Mouse (Mus musculus): ENCODE measurements at regions not wholly inside any gene's neighbourhood (a gene's known extent, or its start where the extent isn't known, plus 50 kb on each side); places are given as distances from the start of the nearest gene placed in this dataset.

DNA sequence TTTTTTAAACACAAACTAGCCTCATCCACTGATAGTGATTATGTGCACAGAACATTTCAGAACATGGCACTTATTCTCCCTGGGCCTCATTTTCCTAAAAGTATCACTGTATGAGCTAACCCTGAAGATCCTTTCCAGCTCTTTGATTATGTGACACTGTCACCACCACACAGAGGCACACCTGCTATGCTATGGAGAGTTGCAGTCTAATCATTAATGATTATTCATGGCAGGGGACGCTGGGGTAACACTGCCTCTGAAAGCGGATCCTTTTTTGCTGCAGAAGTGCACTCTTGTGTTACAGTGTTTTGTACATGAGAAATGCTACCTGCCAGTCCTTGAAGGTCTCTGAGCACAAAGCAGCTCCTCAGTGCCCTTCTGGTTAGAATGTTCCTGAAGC, 615.3 kb upstream of the Fbxo33 start:
- no peak for DNase-seq (ENCODE audit: low spot score in 2 of 2)

DNA sequence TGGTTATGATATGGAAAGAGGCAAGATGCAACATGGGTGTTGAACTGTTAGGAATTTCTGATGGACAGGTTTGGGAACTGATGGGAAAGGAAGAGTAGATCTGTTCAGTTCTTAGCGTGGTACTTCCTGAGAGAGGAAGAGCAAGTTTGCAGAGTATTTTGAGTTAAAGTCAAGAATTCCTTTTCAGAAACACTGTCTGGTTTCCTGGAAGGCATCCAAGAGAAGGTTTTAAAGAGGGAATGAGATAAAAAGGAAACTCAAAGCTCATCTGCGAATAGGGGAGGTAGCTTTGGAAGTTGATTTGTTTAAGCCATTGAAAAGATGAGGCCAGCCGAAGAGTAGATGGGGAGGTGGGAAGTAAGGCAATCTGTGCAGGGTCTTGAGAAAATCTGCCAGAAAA, 603.4 kb upstream of the Fbxo33 start:
- no peak for DNase-seq (ENCODE audit: low spot score in 2 of 2)

DNA sequence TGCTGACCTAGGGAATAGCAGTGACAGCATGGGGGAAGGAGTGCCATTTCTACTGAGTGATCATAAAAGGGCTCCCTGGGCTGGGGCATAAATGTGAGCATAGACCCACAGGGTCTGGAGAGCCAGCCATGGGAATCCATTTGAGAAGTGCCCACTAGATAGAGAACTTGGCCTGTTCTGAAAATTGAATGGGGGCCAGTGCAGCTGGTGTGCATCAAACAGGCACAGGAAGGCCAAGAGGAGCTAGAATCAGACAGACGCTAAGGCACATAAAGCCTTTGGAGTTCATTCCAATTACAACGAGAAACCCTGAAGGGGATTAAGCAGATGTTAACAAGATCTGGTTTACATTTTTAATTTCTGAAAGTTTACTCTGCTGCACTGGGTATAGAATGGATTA, 602.9 kb upstream of the Fbxo33 start:
- no peak for DNase-seq (ENCODE audit: low spot score in 2 of 2)

GRCm38 (mm10) chr12:59821698-59822097, 602.2 kb upstream of the Fbxo33 start:
- no peak for DNase-seq (ENCODE audit: low spot score in 2 of 2)

- no peak for DNase-seq (ENCODE audit: low spot score in 2 of 2)
These were observed 596.4 kb upstream of the Fbxo33 start for GRCm38 (mm10) chr12:59815965-59816364.

GRCm38 (mm10) chr12:59814356-59814755, 594.8 kb upstream of the Fbxo33 start:
- no peak for DNase-seq (ENCODE audit: low spot score in 2 of 2)

GRCm38 (mm10) chr12:59809224-59809623, 589.7 kb upstream of the Fbxo33 start:
- no peak for DNase-seq (ENCODE audit: low spot score in 2 of 2)

DNA sequence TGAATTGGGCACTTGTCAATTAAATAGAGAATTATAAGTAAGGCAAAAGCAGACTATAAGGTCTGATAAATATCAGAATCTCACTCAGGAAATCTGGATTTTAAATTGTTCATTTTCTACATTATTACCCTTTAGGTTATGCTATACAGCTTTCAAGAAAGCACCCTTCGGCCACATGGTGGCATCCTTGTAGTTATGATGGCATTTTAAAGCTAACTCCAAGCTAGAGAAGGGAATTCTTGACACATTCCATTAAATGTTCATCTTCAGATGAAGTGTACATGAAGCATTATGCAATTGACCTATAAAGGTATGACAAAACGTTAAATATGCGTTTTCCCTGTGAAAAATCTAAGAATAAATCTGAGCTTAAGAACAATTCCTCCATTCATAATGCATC, 578.5 kb upstream of the Fbxo33 start:
- DNase-seq (ENCODE audit: low spot score in 2 of 2), result no peak

- no peak for DNase-seq (ENCODE audit: low spot score in 2 of 2)
These were observed 571.9 kb upstream of the Fbxo33 start for GRCm38 (mm10) chr12:59791473-59791872.

DNA sequence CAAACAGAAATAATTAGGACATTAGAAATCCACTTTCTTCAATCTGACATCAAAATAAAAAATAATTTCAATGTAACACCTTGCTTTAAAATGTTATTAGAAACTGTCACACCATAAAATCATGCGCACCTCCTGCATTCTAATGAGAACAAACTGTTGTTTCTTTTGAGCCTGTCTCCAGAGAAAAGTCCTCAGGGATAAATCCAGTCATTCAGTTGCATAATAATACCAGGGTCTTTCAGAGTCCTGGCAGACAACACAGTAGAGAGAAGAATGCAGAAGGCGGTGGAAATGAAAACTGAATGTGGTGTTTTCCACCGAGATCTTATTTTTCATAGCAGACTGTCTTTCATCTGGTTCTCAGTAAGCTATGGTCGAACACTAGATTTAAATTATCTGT, 567.3 kb upstream of the Fbxo33 start:
- no peak for DNase-seq (ENCODE audit: low spot score in 2 of 2)

DNA sequence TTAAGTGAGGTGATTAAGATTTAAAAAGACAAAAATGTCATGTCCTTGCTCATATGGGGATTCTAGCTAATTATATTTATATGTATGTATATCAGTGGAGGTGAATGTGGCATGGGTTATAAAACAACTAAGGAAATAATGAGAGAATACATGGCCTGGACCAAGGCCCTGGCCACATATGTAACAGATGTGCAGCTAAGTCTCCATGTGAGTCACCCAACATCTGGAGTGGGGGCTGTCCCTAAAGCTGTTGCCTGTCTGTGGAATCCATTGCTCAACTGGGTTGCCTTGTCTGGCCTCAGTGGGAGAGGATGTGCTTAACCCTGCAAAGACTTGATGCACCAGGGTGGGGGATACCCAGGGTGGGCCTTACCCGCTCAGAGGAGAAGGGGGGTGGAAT, 551.5 kb upstream of the Fbxo33 start:
- DNase-seq (ENCODE audit: low spot score in 2 of 2), result no peak

DNA sequence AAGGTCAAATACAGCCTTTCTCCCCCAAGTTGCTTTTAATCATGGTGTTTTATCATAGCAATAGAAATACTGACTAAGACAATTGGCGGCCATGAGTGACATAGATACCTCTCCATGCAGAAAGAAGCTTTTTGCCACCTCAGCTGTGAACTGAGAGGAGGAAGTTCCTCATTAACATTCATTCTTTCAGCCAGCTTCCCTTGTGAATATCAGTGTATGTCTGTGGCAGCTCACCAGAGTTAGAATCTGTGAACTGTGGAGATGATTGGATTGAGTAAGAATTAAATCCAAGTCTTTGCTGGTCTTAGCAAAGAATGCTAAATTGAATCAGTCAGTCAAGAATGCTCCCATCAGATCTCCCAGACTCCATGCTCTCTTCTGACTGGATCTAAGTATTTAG, 542.7 kb upstream of the Fbxo33 start:
- no peak for DNase-seq (ENCODE audit: low spot score in 2 of 2)

- no peak for DNase-seq (ENCODE audit: low spot score in 2 of 2)
These were observed 525.2 kb upstream of the Fbxo33 start for GRCm38 (mm10) chr12:59744768-59745167.

DNA sequence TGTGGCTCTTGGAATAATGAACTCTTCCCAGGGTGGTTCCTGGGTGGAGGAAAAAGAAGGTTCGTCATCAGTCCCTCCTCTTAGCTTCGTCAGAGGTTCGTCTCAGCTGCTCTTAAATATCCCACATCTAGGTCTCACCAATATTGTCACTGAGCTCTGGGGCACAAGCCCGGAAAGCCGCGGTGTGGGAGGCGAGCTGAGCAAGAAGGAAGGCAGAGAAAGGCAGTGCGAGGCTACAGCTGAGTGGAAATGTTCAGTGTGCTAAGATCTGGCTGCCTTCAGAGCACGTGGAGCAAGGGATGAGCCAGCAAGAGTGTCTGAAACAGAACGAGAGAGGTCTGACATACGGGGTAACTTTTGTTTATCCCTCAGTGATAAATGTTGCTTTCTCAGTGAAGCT, 523.7 kb upstream of the Fbxo33 start:
- no peak for DNase-seq (ENCODE audit: low spot score in 2 of 2)

DNA sequence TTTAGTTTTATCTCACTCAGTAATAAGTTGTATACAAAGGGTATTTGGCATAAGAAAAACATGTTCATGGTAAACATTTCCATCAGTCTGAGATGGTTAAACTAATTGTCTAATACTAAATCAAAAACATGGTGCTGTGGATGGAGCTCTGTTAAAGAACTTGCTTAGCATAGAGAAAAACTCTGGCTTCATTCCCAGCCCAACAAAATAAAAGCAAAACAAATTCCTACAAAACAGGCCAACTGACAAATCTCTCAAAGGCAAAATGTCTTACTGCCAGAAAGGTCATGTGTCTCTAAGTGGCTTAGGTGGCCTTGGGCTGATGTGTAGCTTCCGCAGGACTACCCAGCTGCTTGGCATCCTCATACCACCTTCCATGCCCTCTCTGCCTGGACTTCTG, 505.4 kb upstream of the Fbxo33 start:
- DNase-seq (ENCODE audit: low spot score in 2 of 2), result no peak

DNA sequence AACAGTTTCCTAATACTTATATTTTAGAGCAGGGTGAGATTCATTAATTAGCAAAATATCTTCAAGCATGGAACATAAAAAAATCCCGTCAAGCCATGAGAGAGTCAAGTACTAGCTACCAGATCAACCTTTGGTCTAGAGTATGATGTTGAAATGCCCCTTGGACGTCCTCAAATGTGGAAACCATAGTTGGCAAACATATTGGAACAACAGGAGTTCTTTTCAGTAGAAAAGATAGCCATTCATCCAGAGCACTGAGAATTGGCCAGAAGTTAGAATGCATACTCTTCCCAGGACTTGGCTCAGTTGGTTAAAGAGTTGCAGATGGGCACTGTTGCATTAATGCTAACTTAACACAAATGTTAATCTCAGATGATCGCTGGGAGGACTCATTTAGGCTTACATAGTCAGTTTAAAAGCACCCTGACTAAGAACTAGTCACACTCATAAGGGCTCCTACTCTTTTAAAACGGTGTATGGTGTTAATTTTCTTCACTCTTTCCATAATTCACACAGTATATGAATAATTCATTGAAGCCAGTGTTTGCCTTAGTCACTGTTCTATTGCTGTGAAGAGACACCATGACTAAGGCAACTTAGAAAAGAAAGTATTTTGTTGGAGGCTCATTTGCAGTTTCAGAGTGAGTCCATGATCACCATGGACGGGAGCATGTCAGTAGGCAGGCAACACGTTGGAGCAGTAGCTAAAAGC, 503.1 kb upstream of the Fbxo33 start:
- no peak for DNase-seq (ENCODE audit: low spot score in 2 of 2)

- no peak for DNase-seq (ENCODE audit: low spot score in 2 of 2)
These were observed 493.7 kb upstream of the Fbxo33 start for GRCm38 (mm10) chr12:59713216-59713615.

- no peak for DNase-seq (ENCODE audit: low spot score in 2 of 2)
These were observed 463.7 kb upstream of the Fbxo33 start for GRCm38 (mm10) chr12:59683235-59683634.

DNA sequence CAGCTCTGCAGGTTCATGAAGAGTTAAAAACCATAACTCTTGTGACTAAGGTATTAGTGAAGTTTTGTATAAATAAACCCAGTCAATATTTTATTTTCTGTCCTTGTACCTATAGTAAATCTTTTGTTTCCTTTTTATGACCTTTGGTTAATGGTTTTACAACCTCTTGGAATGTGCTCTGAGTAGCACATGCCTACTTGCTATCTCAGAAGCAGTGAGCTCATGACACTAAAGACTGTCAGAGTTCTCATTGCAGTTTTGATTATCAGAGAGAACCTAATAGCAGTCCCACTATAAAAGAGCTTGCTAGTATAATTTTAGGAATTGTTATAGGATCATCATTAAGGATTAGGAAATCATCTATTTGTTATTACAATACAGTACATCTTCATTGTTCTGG, 443.6 kb upstream of the Fbxo33 start:
- DNase-seq (ENCODE audit: low spot score in 2 of 2), result no peak

- no peak for DNase-seq (ENCODE audit: low spot score in 2 of 2)
These were observed 411.2 kb upstream of the Fbxo33 start for GRCm38 (mm10) chr12:59630678-59631077.

GRCm38 (mm10) chr12:59623147-59623546, 403.6 kb upstream of the Fbxo33 start:
- no peak for DNase-seq (ENCODE audit: low spot score in 2 of 2)

DNA sequence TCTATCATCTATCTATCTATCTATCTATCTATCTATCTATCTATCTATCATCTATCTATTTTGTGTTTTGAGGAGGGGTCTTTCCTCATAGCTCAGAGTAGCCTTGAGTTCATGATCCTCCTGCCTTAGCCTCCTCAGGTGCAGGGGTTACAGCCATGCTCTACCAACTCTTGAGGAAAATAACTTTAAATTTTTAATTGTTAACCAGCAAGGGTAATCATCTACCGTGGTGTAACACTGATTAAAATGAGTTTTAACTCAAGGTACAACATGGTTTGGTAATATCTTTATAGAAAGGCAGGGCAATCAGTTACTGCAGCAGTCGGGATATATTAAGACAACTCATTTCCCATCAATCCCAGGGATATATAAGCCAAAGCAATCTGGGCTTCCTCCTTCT, 401.6 kb upstream of the Fbxo33 start:
- no peak for DNase-seq (ENCODE audit: low spot score in 2 of 2)

- DNase-seq (ENCODE audit: low spot score in 2 of 2), result no peak
These were observed 400.8 kb upstream of the Fbxo33 start for GRCm38 (mm10) chr12:59620340-59620739.

DNA sequence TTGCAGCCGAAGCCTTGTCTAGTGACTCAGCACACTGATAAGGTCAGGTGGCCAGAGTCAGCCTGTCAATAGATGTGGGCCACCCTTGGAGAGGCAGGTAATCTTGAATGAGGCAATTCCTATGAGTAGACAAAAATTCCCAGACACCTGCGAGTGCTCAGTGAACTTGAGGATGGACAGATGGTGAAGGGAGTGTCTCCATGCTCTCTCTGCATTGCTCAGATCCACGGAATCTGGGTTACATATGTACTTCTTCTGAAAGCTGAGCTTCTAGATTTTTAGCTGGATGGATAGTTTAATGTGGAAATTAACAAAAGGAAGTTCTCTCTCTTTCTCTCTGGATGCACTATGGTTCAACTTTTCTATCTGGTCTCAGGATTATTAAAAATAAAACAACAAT, 396.6 kb upstream of the Fbxo33 start:
- DNase-seq (ENCODE audit: low spot score in 2 of 2), result no peak
